Comparison of ENCODE assay signal across 8 mouse cellular contexts in genomic region chr16:94290073-94290999, GRCm38 (mm10). TPM values are rescaled to one million over a fixed set of nuclear protein-coding genes. Genes with fewer than 3 reads are reported as not detected.
A peak's percentile ranks its signal among the peaks of the same experiment; 100 is the strongest.
DNase-seq lines count a peak whose midpoint lies in the region; ATAC-seq and TF ChIP-seq lines count a peak whose summit lies in the region.

No protein-coding gene starts in this region.

- peak; percentile 50; the same call in 1 of the 2 replicates for TF ChIP-seq POLR2A in lung, adult 2 months (IDR thresholded peaks at IDR 0.05; ENCODE audit: borderline replicate concordance, extremely low read depth, low read depth, low read length)

- peak overlapping the region; percentile 89 for H3K9ac ChIP-seq in forebrain, embryonic 13.5 days

- peak overlapping the region; percentile 90 for H3K4me2 ChIP-seq in forebrain, embryonic 13.5 days

- peaks cover 13% of the 10 kb centered on the region for H3K4me1 ChIP-seq in forebrain, embryonic 13.5 days
- H3K4me1 ChIP-seq in lung, adult 2 months (ENCODE audit: control insufficient read depth, insufficient read depth, low read length), result no peaks in the 10 kb centered on the region

- peak overlapping the region; percentile 91 for H3K4me3 ChIP-seq in forebrain, embryonic 13.5 days
- peak overlapping the region; percentile 74 for H3K4me3 ChIP-seq in lung, adult 2 months (replicated peaks; ENCODE audit: extremely low read depth, low read depth, low read length)

- no peak for TF ChIP-seq CTCF in lung, adult 2 months (IDR thresholded peaks at IDR 0.05; ENCODE audit: insufficient read depth, low read length)

- peaks cover 3% of the 10 kb centered on the region; the same call in 1 of the 2 replicates for H3K27me3 ChIP-seq in forebrain, embryonic 13.5 days

- intact Hi-C loops in heart, postnatal 25 days (cut with DNase I), result no loop called here

- peak; percentile 93 for DNase-seq in ES-CJ7 (ENCODE audit: low read depth, low spot score)
- DNase-seq in c-Kit-positive CD71-negative TER-119-negative erythroid progenitor cells, embryonic 14.5 days (ENCODE audit: low read depth), result peak; percentile 42
- peak; percentile 55 for DNase-seq in heart, postnatal 25 days (ENCODE audit: low spot score)
- peak; percentile 64 to 73 for DNase-seq in layer of hippocampus, adult 18-20 months (ENCODE audit: low spot score in 2 of 2)
- peak; percentile 73 for DNase-seq in lung, adult 2 months
- peak; percentile 86 for DNase-seq in testis, postnatal 10 days (ENCODE audit: low spot score)

- H3K27ac ChIP-seq in forebrain, embryonic 13.5 days, result peak overlapping the region; percentile 44

- no peaks in the 10 kb centered on the region for H3K9me3 ChIP-seq in forebrain, embryonic 13.5 days (replicated peaks)

- peak; percentile 97 for ATAC-seq in forebrain, embryonic 13.5 days
- ATAC-seq in neutrophil, adult 5-6 weeks (ENCODE audit: extremely low read depth, insufficient number of reproducible peaks, low FRiP score, poor library complexity, severe bottlenecking), result peak; percentile 58

- WGBS in forebrain, embryonic 13.5 days, result 6% methylated on average over 47 of the region's 52 CpGs
- WGBS in lung, adult 2 months, result 5% methylated on average over 52 of the region's 52 CpGs

- H3K36me3 ChIP-seq in forebrain, embryonic 13.5 days (ENCODE audit: poor library complexity, severe bottlenecking), result no peaks in the 10 kb centered on the region

RNA-seq across cellular contexts. Expression of gene Hlcs, which starts 23.0 kb away (rescaled TPM):
- polyA plus RNA-seq in forebrain, embryonic 13.5 days (2015; fragmentation: Nextera tagmentation; extraction: Ambion mirVana), result 9.0 and 9.8 TPM in 2 replicates
- 1 to 10 TPM; 5.0 to 5.7 TPM for total RNA-seq in heart, postnatal 25 days (2021)
- total RNA-seq in layer of hippocampus, adult 18-20 months (2021), result 10 to 100 TPM; 13.5 to 13.9 TPM
- polyA plus RNA-seq in lung, adult 2 months (2012; rRNA removed), result 8.9 and 9.5 TPM in 2 replicates
- total RNA-seq in neutrophil, adult 5-6 weeks (2017), result 19.6 and 26.4 TPM in 2 replicates

RNA-seq across cellular contexts. Expression of gene Ripply3, which starts 37.9 kb away (rescaled TPM):
- polyA plus RNA-seq in forebrain, embryonic 13.5 days (2015; fragmentation: Nextera tagmentation; extraction: Ambion mirVana), result 2.1 and 2.8 TPM in 2 replicates
- total RNA-seq in heart, postnatal 25 days (2021), result 1 to 10 TPM; 3.9 to 4.3 TPM
- under 1 TPM in 1 of 2 experiments, not detected in 1; 0.20 TPM for total RNA-seq in layer of hippocampus, adult 18-20 months (2021)
- 34.6 and 38.6 TPM in 2 replicates for polyA plus RNA-seq in lung, adult 2 months (2012; rRNA removed)
- 0.61 TPM in 1 of 2 replicates, not detected in the other for total RNA-seq in neutrophil, adult 5-6 weeks (2017)

Comparison
In these comparisons a context has a peak if more than half of its experiments do, and no peak if none do; other contexts are left out.
1. Peak in every context shown above with its lines: DNase-seq, ATAC-seq, H3K4me3 ChIP-seq and H3K27ac ChIP-seq.
2. DNase-seq: peak in every context shown above with its lines; median percentile 93 in ES-CJ7; 86 in testis, postnatal 10 days; 73 in lung, adult 2 months; 68 in layer of hippocampus, adult 18-20 months; 55 in heart, postnatal 25 days; 42 in c-Kit-positive CD71-negative TER-119-negative erythroid progenitor cells, embryonic 14.5 days.